Mouse (Mus musculus) G1E (cell line): ENCODE measurements at regions not wholly inside any gene's neighbourhood (a gene's known extent, or its start where the extent isn't known, plus 50 kb on each side); places are given as distances from the start of the nearest gene placed in this dataset.

Experiments
- ATAC-seq: 2 replicates; pipeline ENCODE4 v1.8.0; 2016; ENCODE audit warnings: mild to moderate bottlenecking; ENCODE audit not compliant: insufficient number of reproducible peaks, poor library complexity, low FRiP score, severe bottlenecking; ENCODE audit errors: extremely low read depth
- DNase-seq: peaks from one replicate; pipeline ENCODE4 v3.0.0; 2012; ENCODE audit warnings: low spot score
- H3K27me3 ChIP-seq: 2 replicates; pipeline ENCODE4 v1.6.1; 2012; ENCODE audit warnings: mild to moderate bottlenecking, low read length, inconsistent platforms; ENCODE audit not compliant: insufficient read depth
- H3K36me3 ChIP-seq: replicated peaks from 2 replicates; pipeline ENCODE3; 2012; ENCODE audit warnings: mild to moderate bottlenecking, inconsistent platforms
- H3K4me1 ChIP-seq: 2 replicates; pipeline ENCODE4 v1.6.1; 2012; ENCODE audit warnings: low read depth, low read length, inconsistent platforms, mixed read lengths; ENCODE audit not compliant: insufficient read depth
- H3K4me3 ChIP-seq: 2 replicates; pipeline ENCODE4 v1.5.1; 2012; ENCODE audit warnings: low read depth, mild to moderate bottlenecking, inconsistent platforms, low read length, moderate library complexity, mixed read lengths
- H3K9me3 ChIP-seq: replicated peaks from 2 replicates; pipeline ENCODE4 v1.6.1; 2012; ENCODE audit warnings: inconsistent platforms
- CTCF ChIP-seq: IDR thresholded peaks from 2 replicates; pipeline ENCODE4 v1.5.1; 2012; ENCODE audit warnings: low read depth, low read length, inconsistent platforms, mixed read lengths
- GATA1 ChIP-seq: IDR thresholded peaks from 2 replicates; pipeline ENCODE4 v1.6.1; 2012; ENCODE audit warnings: borderline replicate concordance, low read length, inconsistent platforms, mixed read lengths
- GATA2 ChIP-seq: IDR thresholded peaks from 2 replicates; pipeline ENCODE4 v1.6.1; 2012; ENCODE audit warnings: low read depth, low read length, inconsistent platforms, borderline replicate concordance
- POLR2AphosphoS5 ChIP-seq: IDR thresholded peaks from 2 replicates; pipeline ENCODE4 v1.6.1; 2012; ENCODE audit warnings: low read depth, low read length, inconsistent platforms; ENCODE audit not compliant: insufficient replicate concordance
- TAL1 ChIP-seq: conservative IDR thresholded peaks from 2 replicates; pipeline ENCODE4 v1.6.1; 2012; ENCODE audit warnings: low read depth, low read length, inconsistent platforms, mixed read lengths

DNA sequence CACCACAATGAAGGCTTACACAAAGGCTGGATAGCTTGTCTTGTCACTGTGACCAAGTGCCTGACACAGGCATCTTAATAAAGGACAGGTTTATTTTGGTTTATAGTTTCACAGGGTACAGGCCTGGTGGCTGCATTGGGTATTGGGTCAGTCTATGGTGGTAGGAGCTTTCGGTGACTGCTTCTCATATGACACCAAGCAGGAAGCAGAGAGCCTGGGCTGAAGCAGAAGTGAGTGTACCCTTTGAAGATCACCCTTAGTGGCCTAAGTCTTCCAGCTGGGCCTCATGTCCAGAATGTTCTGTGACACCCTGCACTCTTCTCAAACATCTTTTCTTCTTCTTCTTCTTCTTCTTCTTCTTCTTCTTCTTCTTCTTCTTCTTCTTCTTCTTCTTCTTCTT, 264.1 kb downstream of the 4933412E24Rik start:
- DNase-seq, result no peak
- Histone ChIP-seq H3K27me3 (peaks cover 2% of the 10 kb centered on the region), H3K9me3 (no peaks in the 10 kb centered on the region), H3K4me1 (no peaks in the 10 kb centered on the region), H3K36me3 (no peaks in the 10 kb centered on the region), H3K4me3 (no peak overlapping the region)
- no peak for TF ChIP-seq TAL1
- TF ChIP-seq GATA2, result no peak
- TF ChIP-seq GATA1, result no peak
- no peak for TF ChIP-seq POLR2AphosphoS5
- ATAC-seq, result no peak

DNA sequence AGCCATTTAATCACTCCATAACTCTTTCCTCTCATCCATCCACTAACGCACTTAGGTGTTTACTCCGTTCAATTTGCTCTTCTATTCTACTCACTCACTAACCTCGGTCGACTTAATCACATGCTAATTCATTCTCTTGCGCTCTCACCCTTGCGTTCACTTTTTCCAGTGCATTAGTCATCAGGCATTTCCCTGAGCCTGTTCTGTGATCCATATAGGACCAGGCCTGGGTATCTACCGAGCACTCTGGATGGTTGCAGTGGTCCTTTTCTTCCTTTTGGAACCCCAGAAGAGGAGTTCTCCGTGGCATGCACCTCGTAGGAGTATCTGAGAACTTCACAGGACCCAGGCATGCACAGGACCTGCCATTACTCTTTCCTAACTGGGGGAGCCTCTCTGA, 270.1 kb downstream of the 4933412E24Rik start:
- Histone ChIP-seq H3K9me3 (no peaks in the 10 kb centered on the region), H3K4me3 (no peak overlapping the region), H3K36me3 (no peaks in the 10 kb centered on the region), H3K4me1 (no peaks in the 10 kb centered on the region), H3K27me3 (peaks cover 2% of the 10 kb centered on the region; the same call in 1 of the 2 replicates)
- no peak for DNase-seq
- no peak for TF ChIP-seq TAL1
- TF ChIP-seq POLR2AphosphoS5, result no peak
- no peak for TF ChIP-seq GATA1
- TF ChIP-seq CTCF, result no peak
- no peak for ATAC-seq

DNA sequence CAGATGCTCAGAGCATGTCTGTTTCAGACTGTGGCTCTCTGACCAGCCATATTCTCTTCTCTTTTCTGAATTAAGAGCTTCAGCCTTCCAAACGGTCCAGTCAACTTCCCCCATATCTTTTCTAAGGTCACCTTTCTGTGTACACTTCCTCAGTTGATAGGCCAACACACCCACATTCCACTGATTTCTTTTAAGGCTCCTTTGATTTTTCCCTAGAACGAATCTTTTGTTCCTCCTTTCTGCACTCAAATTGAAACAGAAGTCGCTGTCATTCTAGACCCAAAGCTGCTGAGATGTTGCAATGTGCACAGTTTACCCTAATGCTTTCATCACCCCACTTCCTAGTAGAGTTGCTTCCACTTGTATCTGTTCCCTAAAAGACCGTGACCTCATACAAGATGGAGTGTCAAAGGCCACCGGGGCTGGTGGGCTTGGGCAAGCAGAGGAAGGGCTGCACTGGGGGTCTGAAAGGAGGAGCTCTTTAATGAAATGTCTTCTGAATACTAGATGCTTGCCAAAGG, 271.9 kb downstream of the 4933412E24Rik start:
- no peak overlapping the region for H3K4me3 ChIP-seq
- DNase-seq (no peak), ATAC-seq (no peak)
- H3K9me3 ChIP-seq, result no peaks in the 10 kb centered on the region
- no peaks in the 10 kb centered on the region for H3K27me3 ChIP-seq
- TF ChIP-seq GATA2 (no peak), POLR2AphosphoS5 (no peak), CTCF (no peak), TAL1 (no peak), GATA1 (no peak)
- H3K36me3 ChIP-seq, result no peaks in the 10 kb centered on the region
- no peaks in the 10 kb centered on the region for H3K4me1 ChIP-seq

DNA sequence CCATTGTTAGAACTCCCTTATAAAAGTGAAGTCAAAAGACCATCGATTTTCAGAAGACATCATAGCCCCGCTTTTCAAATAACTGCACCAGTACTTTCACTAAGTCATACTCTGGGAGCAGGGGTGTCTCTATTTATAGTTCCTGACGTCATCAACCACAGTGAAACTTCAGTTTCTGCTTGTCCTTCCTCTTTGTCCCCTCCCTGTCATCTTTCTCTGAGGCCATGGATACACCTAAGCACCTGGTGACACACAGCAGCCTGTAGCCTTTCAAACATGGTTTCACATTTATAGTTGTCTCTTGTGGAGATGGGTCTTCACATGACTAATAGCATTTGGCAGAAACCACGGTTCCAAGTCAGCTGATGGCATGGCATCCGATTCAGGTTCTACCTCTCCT, 277.2 kb downstream of the 4933412E24Rik start:
- TF ChIP-seq GATA2 (no peak), CTCF (no peak), GATA1 (no peak), POLR2AphosphoS5 (no peak), TAL1 (no peak)
- H3K4me1 ChIP-seq, result peaks cover 2% of the 10 kb centered on the region; the same call in 1 of the 2 replicates
- no peaks in the 10 kb centered on the region for H3K36me3 ChIP-seq
- ATAC-seq, result no peak
- peaks cover 2% of the 10 kb centered on the region; the same call in 1 of the 2 replicates for H3K27me3 ChIP-seq
- no peak for DNase-seq
- no peaks in the 10 kb centered on the region for H3K9me3 ChIP-seq
- H3K4me3 ChIP-seq, result no peak overlapping the region

DNA sequence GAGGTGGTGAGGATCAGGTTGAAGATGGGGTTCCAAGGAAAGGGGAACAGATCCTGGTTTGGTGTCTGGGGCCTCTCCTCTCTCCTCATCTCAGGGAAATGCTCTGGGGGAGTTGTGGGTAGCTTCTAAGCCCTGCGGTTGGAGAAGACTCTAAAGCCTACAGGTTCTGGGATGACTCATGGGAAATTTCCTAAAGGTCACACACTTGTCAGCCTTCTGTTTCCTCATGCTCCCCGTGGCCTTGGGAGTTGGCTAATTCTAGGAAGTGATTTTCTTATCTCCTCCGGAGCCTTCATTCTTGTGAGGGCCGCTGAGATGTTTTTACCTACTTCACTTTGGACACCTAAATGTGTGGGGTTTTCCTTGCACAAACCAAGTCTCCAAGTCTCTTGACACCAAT, 279.2 kb downstream of the 4933412E24Rik start:
- Histone ChIP-seq H3K36me3 (no peaks in the 10 kb centered on the region), H3K9me3 (no peaks in the 10 kb centered on the region), H3K4me1 (peaks cover 2% of the 10 kb centered on the region; the same call in 1 of the 2 replicates), H3K27me3 (peaks cover 2% of the 10 kb centered on the region; the same call in 1 of the 2 replicates), H3K4me3 (no peak overlapping the region)
- DNase-seq (no peak), ATAC-seq (no peak)
- TF ChIP-seq POLR2AphosphoS5 (no peak), GATA1 (no peak), CTCF (no peak), GATA2 (no peak), TAL1 (no peak)

DNA sequence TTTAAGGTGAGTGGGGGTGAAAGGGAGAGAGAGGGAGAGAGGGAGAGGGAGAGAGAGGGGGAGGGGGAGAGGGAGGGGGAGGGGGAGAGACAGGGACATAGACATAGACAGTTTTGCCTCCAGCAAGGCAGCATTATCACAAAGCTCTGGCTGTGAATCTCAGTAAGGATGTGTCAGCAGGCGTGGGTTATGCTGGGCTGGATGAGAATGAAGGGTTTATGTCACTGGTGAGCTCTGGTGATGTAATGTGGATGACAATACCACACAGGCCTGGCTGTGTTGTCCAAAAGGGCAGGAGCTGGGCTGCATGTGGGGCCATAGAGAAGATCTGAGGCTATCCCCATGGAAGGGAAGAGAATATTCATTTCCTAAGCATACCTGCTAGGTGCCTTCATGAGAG, 282.0 kb downstream of the 4933412E24Rik start:
- Histone ChIP-seq H3K4me3 (no peak overlapping the region), H3K27me3 (peaks cover 2% of the 10 kb centered on the region; the same call in 1 of the 2 replicates), H3K4me1 (peaks cover 2% of the 10 kb centered on the region; the same call in 1 of the 2 replicates), H3K36me3 (no peaks in the 10 kb centered on the region), H3K9me3 (no peaks in the 10 kb centered on the region)
- TF ChIP-seq GATA2, result no peak
- TF ChIP-seq CTCF, result no peak
- no peak for TF ChIP-seq POLR2AphosphoS5
- no peak for TF ChIP-seq GATA1
- TF ChIP-seq TAL1, result no peak
- ATAC-seq, result no peak
- no peak for DNase-seq

DNA sequence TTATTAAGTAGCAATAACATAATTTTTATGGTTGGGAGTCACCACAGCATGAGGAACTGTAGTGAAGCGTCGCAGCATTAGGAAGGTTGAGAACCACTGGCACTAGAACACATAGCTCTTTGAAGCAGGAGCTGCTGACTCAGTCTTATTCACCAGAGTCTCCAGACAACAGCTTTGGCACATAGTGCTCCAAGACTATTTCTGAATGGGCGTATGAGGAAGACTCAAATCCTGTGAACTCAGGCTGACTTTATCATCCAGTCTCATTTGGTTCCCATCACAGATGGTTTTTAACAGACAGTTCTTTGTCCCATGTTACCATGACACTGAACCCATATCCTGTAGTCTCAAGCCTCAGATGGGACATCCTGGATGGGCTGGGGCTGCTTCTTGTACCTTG, 282.5 kb downstream of the 4933412E24Rik start:
- Histone ChIP-seq H3K4me3 (no peak overlapping the region), H3K36me3 (no peaks in the 10 kb centered on the region), H3K9me3 (no peaks in the 10 kb centered on the region), H3K27me3 (no peaks in the 10 kb centered on the region), H3K4me1 (no peaks in the 10 kb centered on the region)
- no peak for TF ChIP-seq TAL1
- ATAC-seq, result no peak
- no peak for DNase-seq
